Mouse (Mus musculus) lung, embryonic 16.5 days (tissue): Measurements from ENCODE around the gene Kcns1. TPM values are rescaled to one million over a fixed set of nuclear protein-coding genes. Genes with fewer than 3 reads are reported as not detected.
"Not testable (repeated sequence)": the region's sequence is repeated elsewhere in the genome, so short reads cannot be mapped to it uniquely, and the experiment has no call there.

Source experiments
- ATAC-seq: fragments of 200-750 bp; cut with Nextera tagmentation; 2 replicates; pipeline ENCODE4 v1.8.0; 2017; ENCODE audit warnings: low read depth, mild to moderate bottlenecking, moderate library complexity
- H3K27ac ChIP-seq: fragments of 300-500 bp; sonication (generic); 2 replicates; pipeline ENCODE4 v1.5.1; 2014; ENCODE audit warnings: mild to moderate bottlenecking, control low read depth, low read length
- H3K27me3 ChIP-seq: fragments of 300-500 bp; sonication (generic); 2 replicates; pipeline ENCODE4 v1.6.1; 2014; ENCODE audit warnings: low read depth, low read length, mixed read lengths; ENCODE audit not compliant: control insufficient read depth, insufficient read depth
- H3K36me3 ChIP-seq: fragments of 300-500 bp; sonication (generic); 2 replicates; pipeline ENCODE4 v1.6.1; 2014; ENCODE audit warnings: low read length; ENCODE audit not compliant: control insufficient read depth, insufficient read depth
- H3K4me1 ChIP-seq: fragments of 300-500 bp; sonication (generic); replicated peaks from 2 replicates; pipeline ENCODE4 v1.6.1; 2014; ENCODE audit warnings: low read length, mixed read lengths; ENCODE audit not compliant: control insufficient read depth, insufficient read depth
- H3K4me2 ChIP-seq: fragments of 300-500 bp; sonication (generic); 2 replicates; pipeline ENCODE4 v1.6.1; 2014; ENCODE audit warnings: low read depth, low read length, control low read depth
- H3K4me3 ChIP-seq: fragments of 300-500 bp; sonication (generic); 2 replicates; pipeline ENCODE4 v1.5.1; 2014; ENCODE audit warnings: mild to moderate bottlenecking, low read length, control low read depth
- H3K9ac ChIP-seq: fragments of 300-500 bp; sonication (generic); 2 replicates; pipeline ENCODE4 v1.6.1; 2014; ENCODE audit warnings: low read length, control low read depth
- H3K9me3 ChIP-seq: fragments of 300-500 bp; sonication (generic); 2 replicates; pipeline ENCODE4 v1.6.1; 2016; ENCODE audit warnings: low read length; ENCODE audit not compliant: control insufficient read depth
- WGBS: fragments of 180-500 bp; shearing (Covaris S2); extraction: QIAGEN DNeasy Blood & Tissue Kit; methylation state at CpG from one replicate; pipeline ENCODE4 v1.1.7; 2014; 5-methylcytosine and 5-hydroxymethylcytosine counted together
- polyA plus RNA-seq: library from polyadenylated mRNA; unstranded; fragments of >200 nt; fragmentation: Nextera tagmentation; extraction: Ambion mirVana; gene quantifications from 2 replicates; pipeline ENCODE4 v1.2.1, GENCODE M21; 2015

The Kcns1 gene
- polyA plus RNA-seq: not detected in 2 replicates

- under 1% methylated on average over 24 of the region's 29 CpGs for WGBS
These were observed at the start of gene Kcns1 for GRCm38 (mm10) chr2:164170902-164171301. Kcns1 (minus strand) TSS chr2:164171113.

DNA sequence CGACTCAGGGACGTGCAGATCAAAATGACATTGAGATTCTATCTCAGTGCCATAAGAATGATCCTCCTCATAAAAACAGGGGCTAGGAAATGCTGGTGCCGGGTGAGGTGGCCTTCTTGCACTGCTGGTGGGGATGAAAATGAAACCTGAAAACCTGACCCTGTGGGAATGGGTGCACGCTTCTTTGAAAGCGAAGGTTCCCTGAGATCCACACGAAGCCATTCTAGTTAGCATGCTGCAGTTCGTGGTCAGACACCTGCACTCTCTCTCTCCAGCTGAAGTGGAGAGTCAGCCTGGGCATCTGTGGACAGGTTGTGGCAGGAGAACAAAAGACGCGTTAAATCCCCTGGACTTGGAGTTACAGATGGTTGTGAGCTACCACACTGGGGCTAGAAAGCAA, 48.4 kb upstream of the Kcns1 start:
- WGBS: 82% methylated on average over 9 of the region's 9 CpGs
- Histone ChIP-seq H3K27ac (no peak overlapping the region), H3K4me3 (no peak overlapping the region), H3K27me3 (no peaks in the 10 kb centered on the region), H3K9ac (no peak overlapping the region), H3K4me2 (no peak overlapping the region), H3K4me1 (no peaks in the 10 kb centered on the region), H3K9me3 (no peaks in the 10 kb centered on the region), H3K36me3 (no peaks in the 10 kb centered on the region)
- ATAC-seq: no peak

More at GRCm38 (mm10) chr2:164170902-164171301, at the start of gene Kcns1:
- Histone ChIP-seq H3K4me2 (peak within 1 kb of the TSS; percentile 33), H3K4me3 (peak within 1 kb of the TSS; percentile 22), H3K9me3 (no peaks in the 10 kb centered on the region), H3K36me3 (no peaks in the 10 kb centered on the region), H3K27ac (no peak within 1 kb of the TSS), H3K27me3 (peaks cover 59% of the 10 kb centered on the region), H3K9ac (no peak within 1 kb of the TSS), H3K4me1 (peaks cover 12% of the 10 kb centered on the region)
- ATAC-seq: no peak

GRCm38 (mm10) chr2:164212711-164213110, 41.8 kb upstream of the Kcns1 start:
- no peaks in the 10 kb centered on the region for H3K36me3 ChIP-seq
- no peaks in the 10 kb centered on the region for H3K9me3 ChIP-seq
- no peak overlapping the region for H3K4me2 ChIP-seq
- H3K4me3 ChIP-seq: no peak overlapping the region
- no peak overlapping the region for H3K27ac ChIP-seq
- no peak overlapping the region for H3K9ac ChIP-seq
- H3K27me3 ChIP-seq: no peaks in the 10 kb centered on the region
- no peak for ATAC-seq
- H3K4me1 ChIP-seq: no peaks in the 10 kb centered on the region
- 83% methylated on average over 5 of the region's 5 CpGs for WGBS

DNA sequence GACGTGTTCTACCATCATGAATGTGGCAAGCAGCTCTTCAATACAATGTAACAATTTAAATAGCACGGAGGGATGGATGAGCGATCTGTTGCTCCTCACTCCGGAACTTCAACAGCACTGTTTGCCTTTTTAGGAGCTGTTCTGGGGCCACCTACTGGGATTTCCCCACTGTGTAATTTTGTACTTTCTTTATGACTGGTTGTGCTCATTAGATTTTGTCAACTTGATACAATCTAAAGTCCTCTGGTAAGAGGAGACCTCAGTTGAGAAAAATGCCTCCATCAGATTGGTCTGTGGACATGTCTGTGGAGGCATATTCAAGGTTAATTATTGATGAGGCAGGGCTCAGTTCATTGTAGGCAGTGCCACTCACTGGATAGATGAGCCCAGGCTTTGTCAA, 40.0 kb upstream of the Kcns1 start:
- H3K9me3 ChIP-seq: no peaks in the 10 kb centered on the region
- H3K4me3 ChIP-seq: no peak overlapping the region
- no peak overlapping the region for H3K27ac ChIP-seq
- H3K4me2 ChIP-seq: no peak overlapping the region
- no peaks in the 10 kb centered on the region for H3K27me3 ChIP-seq
- WGBS: 89% methylated on average over 4 of the region's 4 CpGs
- no peak for ATAC-seq
- no peaks in the 10 kb centered on the region for H3K36me3 ChIP-seq
- H3K4me1 ChIP-seq: no peaks in the 10 kb centered on the region
- no peak overlapping the region for H3K9ac ChIP-seq

- Histone ChIP-seq H3K4me1 (no peaks in the 10 kb centered on the region), H3K9ac (no peak overlapping the region), H3K4me2 (no peak overlapping the region), H3K9me3 (no peaks in the 10 kb centered on the region), H3K36me3 (no peaks in the 10 kb centered on the region), H3K27me3 (no peaks in the 10 kb centered on the region), H3K27ac (no peak overlapping the region), H3K4me3 (no peak overlapping the region)
- WGBS: 46% methylated on average over 4 of the region's 4 CpGs
- no peak for ATAC-seq
These were observed 35.8 kb upstream of the Kcns1 start for GRCm38 (mm10) chr2:164206676-164207075.

GRCm38 (mm10) chr2:164206011-164206410, 35.1 kb upstream of the Kcns1 start:
- WGBS: 83% methylated on average over 10 of the region's 10 CpGs
- not testable (repeated sequence) for H3K9ac ChIP-seq, ATAC-seq, H3K4me2 ChIP-seq, H3K27ac ChIP-seq, H3K27me3 ChIP-seq, H3K36me3 ChIP-seq, H3K4me1 ChIP-seq, H3K4me3 ChIP-seq, H3K9me3 ChIP-seq

- no peak for ATAC-seq
- Histone ChIP-seq H3K9ac (no peak within 1 kb of the TSS), H3K27me3 (no peaks in the 10 kb centered on the region), H3K27ac (no peak within 1 kb of the TSS), H3K36me3 (no peaks in the 10 kb centered on the region), H3K4me1 (no peaks in the 10 kb centered on the region), H3K4me3 (no peak within 1 kb of the TSS), H3K4me2 (no peak within 1 kb of the TSS), H3K9me3 (no peaks in the 10 kb centered on the region)
- 71% methylated on average over 20 of the region's 20 CpGs for WGBS
These were observed 28.9 kb upstream of the Kcns1 start, which contains the start of gene Wfdc15a for GRCm38 (mm10) chr2:164199626-164200327. Wfdc15a (minus strand) TSS chr2:164200130.

DNA sequence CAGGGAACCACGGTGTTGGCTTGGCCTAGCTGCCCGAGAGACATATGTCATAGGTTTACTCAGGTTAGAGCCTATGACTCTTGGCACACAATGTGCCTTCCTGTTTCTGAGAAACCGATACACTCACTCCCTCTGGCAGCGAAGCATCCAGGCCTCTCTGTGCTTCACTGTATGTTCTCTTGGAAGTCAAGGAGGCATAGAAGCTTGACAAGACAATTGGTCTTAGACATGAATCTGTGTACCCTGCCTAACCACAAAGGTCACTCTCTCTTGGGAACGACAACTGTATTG, 25.7 kb upstream of the Kcns1 start:
- H3K9me3 ChIP-seq: no peaks in the 10 kb centered on the region
- no peak overlapping the region for H3K9ac ChIP-seq
- H3K27me3 ChIP-seq: no peaks in the 10 kb centered on the region
- H3K27ac ChIP-seq: no peak overlapping the region
- no peaks in the 10 kb centered on the region for H3K4me1 ChIP-seq
- H3K4me2 ChIP-seq: no peak overlapping the region
- no peaks in the 10 kb centered on the region for H3K36me3 ChIP-seq
- 77% methylated on average over 5 of the region's 5 CpGs for WGBS
- H3K4me3 ChIP-seq: no peak overlapping the region
- no peak for ATAC-seq

- 80% methylated on average over 5 of the region's 5 CpGs for WGBS
- H3K9ac ChIP-seq: no peak overlapping the region
These were observed 25.2 kb upstream of the Kcns1 start for GRCm38 (mm10) chr2:164195971-164196699.

More at GRCm38 (mm10) chr2:164195971-164196699, 25.2 kb upstream of the Kcns1 start:
- no peak overlapping the region for H3K4me2 ChIP-seq
- H3K27me3 ChIP-seq: no peaks in the 10 kb centered on the region
- H3K36me3 ChIP-seq: no peaks in the 10 kb centered on the region
- no peak overlapping the region for H3K27ac ChIP-seq
- ATAC-seq: no peak
- H3K9me3 ChIP-seq: no peaks in the 10 kb centered on the region
- H3K4me1 ChIP-seq: no peaks in the 10 kb centered on the region
- H3K4me3 ChIP-seq: no peak overlapping the region
